Mouse (Mus musculus) stomach, embryonic 16.5 days (tissue): ENCODE measurements around the gene Naa50. TPM values are rescaled to one million over a fixed set of nuclear protein-coding genes. Genes with fewer than 3 reads are reported as not detected.

ENCODE experiments used
- ATAC-seq: fragments of 200-750 bp; cut with Nextera tagmentation; 2 replicates; pipeline ENCODE4 v1.8.0; 2017; ENCODE audit warnings: moderate number of reproducible peaks, moderate TSS enrichment; ENCODE audit not compliant: insufficient read depth, low FRiP score
- H3K27ac ChIP-seq: fragments of 300-500 bp; sonication (generic); 2 replicates; pipeline ENCODE4 v1.5.1; 2014; ENCODE audit warnings: low read length
- H3K27me3 ChIP-seq: fragments of 300-500 bp; sonication (generic); 2 replicates; pipeline ENCODE4 v1.6.1; 2014; ENCODE audit warnings: low read length, control low read depth, mixed read lengths; ENCODE audit not compliant: control insufficient read depth, insufficient read depth
- H3K36me3 ChIP-seq: fragments of 300-500 bp; sonication (generic); 2 replicates; pipeline ENCODE4 v1.6.1; 2014; ENCODE audit warnings: low read length; ENCODE audit not compliant: control insufficient read depth, insufficient read depth
- H3K4me1 ChIP-seq: fragments of 300-500 bp; sonication (generic); 2 replicates; pipeline ENCODE4 v1.6.1; 2014; ENCODE audit warnings: low read length, control low read depth, mixed read lengths; ENCODE audit not compliant: control insufficient read depth, insufficient read depth
- H3K4me2 ChIP-seq: fragments of 300-500 bp; sonication (generic); 2 replicates; pipeline ENCODE4 v1.6.1; 2014; ENCODE audit warnings: low read depth, low read length, mixed read lengths
- H3K4me3 ChIP-seq: fragments of 300-500 bp; sonication (generic); replicated peaks from 2 replicates; pipeline ENCODE4 v1.5.1; 2014; ENCODE audit warnings: mild to moderate bottlenecking, low read length
- H3K9ac ChIP-seq: fragments of 300-500 bp; sonication (generic); 2 replicates; pipeline ENCODE4 v1.6.1; 2014; ENCODE audit warnings: low read length
- H3K9me3 ChIP-seq: fragments of 300-500 bp; sonication (generic); replicated peaks from 2 replicates; pipeline ENCODE4 v1.6.1; 2016; ENCODE audit warnings: low read length, control low read depth; ENCODE audit not compliant: control insufficient read depth
- WGBS: fragments of 180-500 bp; shearing (Covaris S2); extraction: QIAGEN DNeasy Blood & Tissue Kit; methylation state at CpG from one replicate; pipeline ENCODE4 v1.1.7; 2014; 5-methylcytosine and 5-hydroxymethylcytosine counted together
- polyA plus RNA-seq: library from polyadenylated mRNA; unstranded; fragments of >200 nt; fragmentation: Nextera tagmentation; extraction: Ambion mirVana; gene quantifications from 2 replicates; pipeline ENCODE4 v1.2.1, GENCODE M21; 2015

The Naa50 gene
- polyA plus RNA-seq, 1 experiment from 2014 or later: 107 TPM

DNA sequence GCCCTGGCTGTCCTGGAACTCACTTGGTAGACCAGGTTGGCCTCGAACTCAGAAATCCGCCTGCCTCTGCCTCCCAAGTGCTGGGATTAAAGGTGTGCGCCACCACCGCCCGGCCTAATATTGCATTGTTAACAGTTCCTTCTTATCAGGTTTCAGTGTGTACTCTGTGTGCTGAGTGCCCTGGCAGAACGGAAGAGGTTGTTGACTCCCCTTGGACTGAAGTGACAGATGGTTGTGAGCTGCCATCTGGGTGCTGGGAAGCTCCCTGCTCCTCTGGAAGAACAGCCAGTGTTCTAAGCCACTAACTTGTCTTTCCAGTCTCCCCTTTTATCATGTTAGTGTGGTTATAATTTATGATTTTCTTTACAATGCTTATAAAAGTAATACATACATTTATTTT lies 64.7 kb downstream of the Naa50 start:
- no peak overlapping the region for H3K9ac ChIP-seq
- peaks cover 19% of the 10 kb centered on the region for H3K36me3 ChIP-seq
- H3K4me3 ChIP-seq: no peak overlapping the region
- H3K4me2 ChIP-seq: no peak overlapping the region
- 73% methylated on average over 6 of the region's 6 CpGs for WGBS
- H3K4me1 ChIP-seq: no peaks in the 10 kb centered on the region
- no peak for ATAC-seq
- no peaks in the 10 kb centered on the region for H3K27me3 ChIP-seq
- peaks cover 5% of the 10 kb centered on the region; the same call in 1 of the 2 replicates for H3K9me3 ChIP-seq
- no peak overlapping the region for H3K27ac ChIP-seq

DNA sequence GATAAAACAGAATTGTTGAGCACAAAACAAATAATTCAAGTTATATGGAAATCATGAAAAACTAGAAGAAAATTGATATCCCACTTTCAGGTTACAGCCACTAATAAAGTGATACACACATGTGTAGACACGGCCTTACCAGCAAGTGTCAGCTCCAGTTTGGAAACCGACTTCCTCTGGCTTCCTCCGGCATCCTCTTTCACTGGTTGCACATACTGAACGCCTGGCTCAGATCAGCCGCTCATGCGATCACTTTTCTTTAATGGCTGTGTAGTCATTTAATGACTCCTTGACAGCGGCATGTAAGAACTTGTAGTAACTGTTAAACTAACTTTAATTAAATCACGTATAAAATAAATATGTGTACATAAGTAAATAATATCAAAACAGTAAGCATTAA lies 66.3 kb downstream of the Naa50 start:
- 86% methylated on average over 8 of the region's 8 CpGs for WGBS
- no peak overlapping the region for H3K9ac ChIP-seq
- ATAC-seq: no peak

DNA sequence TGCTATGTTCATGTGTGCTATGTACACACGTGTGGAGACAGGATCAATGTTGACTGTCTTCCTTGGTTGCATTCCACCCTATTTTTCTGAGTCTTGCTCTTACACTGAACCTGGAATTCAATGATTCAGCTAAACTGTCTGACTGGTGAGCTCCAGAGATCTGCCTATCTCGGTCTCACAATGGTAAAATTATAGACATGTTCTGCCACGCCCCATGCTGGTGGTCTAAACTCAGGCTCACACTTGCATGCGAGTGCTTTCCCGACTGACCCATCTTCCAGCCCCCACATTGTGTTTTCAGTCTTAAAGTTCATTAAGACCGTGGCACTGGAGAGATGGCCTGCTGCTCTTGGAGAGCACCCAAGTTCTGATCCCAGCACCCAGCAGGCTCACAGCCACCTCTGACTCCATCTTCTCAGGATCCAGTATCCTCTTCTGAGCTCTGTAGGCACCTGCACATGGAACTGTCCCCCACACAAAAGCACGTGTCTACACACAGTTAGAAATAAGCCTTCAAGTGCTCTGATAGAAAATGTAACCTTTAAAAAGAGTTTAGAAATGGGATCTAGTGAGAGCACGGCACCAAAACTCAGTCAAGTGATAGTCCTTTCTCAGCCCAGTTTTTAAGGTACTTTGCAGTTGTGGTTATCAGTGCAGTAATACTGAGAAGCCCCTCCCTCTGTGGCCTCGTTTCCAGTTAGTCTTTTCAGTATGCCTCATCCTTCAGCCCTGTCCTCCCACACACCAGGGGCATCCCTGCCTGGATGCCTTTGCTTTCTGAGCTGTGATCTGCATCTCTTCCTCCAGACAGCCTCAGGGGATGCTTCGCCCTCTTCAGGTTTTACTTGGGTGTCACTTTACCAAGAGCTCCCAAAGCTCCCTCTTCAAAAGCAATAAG lies 70.8 kb downstream of the Naa50 start:
- no peaks in the 10 kb centered on the region for H3K9me3 ChIP-seq
- ATAC-seq: no peak

More for the DNA sequence above, 66.3 kb downstream of the Naa50 start:
- peaks cover 5% of the 10 kb centered on the region; the same call in 1 of the 2 replicates for H3K9me3 ChIP-seq
- H3K4me1 ChIP-seq: no peaks in the 10 kb centered on the region
- no peak overlapping the region for H3K4me2 ChIP-seq
- H3K36me3 ChIP-seq: peaks cover 19% of the 10 kb centered on the region
- H3K27ac ChIP-seq: no peak overlapping the region
- no peaks in the 10 kb centered on the region for H3K27me3 ChIP-seq
- H3K4me3 ChIP-seq: no peak overlapping the region

DNA sequence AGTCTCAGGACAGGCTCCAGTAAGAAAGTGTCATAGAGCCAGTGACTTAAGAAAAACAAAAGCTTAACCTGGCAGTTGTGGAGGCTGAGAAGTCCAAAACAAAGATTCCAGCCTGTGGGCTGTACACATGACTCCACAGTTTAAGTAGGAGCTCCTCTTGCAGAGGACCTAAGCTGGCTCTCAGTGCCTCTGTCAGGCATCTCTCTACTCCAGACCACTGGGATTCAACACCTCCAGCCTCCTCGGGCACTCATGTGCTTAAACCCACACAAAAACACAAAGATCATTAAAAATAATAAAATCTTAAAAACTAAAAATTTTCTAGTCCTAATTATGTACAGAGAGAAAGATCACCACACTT lies 71.4 kb downstream of the Naa50 start:
- WGBS: 96% methylated on average over 1 of the region's 1 CpGs
- no peak for ATAC-seq
- Histone ChIP-seq H3K27ac (no peak overlapping the region), H3K9me3 (no peaks in the 10 kb centered on the region), H3K9ac (no peak overlapping the region), H3K4me2 (no peak overlapping the region), H3K27me3 (no peaks in the 10 kb centered on the region), H3K4me3 (no peak overlapping the region), H3K36me3 (peaks cover 6% of the 10 kb centered on the region; the same call in 1 of the 2 replicates), H3K4me1 (no peaks in the 10 kb centered on the region)

More for the DNA sequence above, 70.8 kb downstream of the Naa50 start:
- Histone ChIP-seq H3K4me3 (no peak overlapping the region), H3K27me3 (no peaks in the 10 kb centered on the region), H3K27ac (no peak overlapping the region), H3K4me1 (no peaks in the 10 kb centered on the region), H3K4me2 (no peak overlapping the region), H3K9ac (no peak overlapping the region), H3K36me3 (0 out of 2 replicates have a peak, but pooled peaks cover 12% of the 10 kb centered on the region)
- WGBS: 76% methylated on average over 10 of the region's 10 CpGs

GRCm38 (mm10) chr16:44212703-44213102 lies 73.1 kb downstream of the Naa50 start:
- peaks cover 12% of the 10 kb centered on the region; the same call in 1 of the 2 replicates for H3K36me3 ChIP-seq
- H3K9ac ChIP-seq: no peak overlapping the region

More at GRCm38 (mm10) chr16:44212703-44213102, 73.1 kb downstream of the Naa50 start:
- Histone ChIP-seq H3K27ac (no peak overlapping the region), H3K27me3 (no peaks in the 10 kb centered on the region), H3K4me3 (no peak overlapping the region), H3K4me1 (no peaks in the 10 kb centered on the region), H3K9me3 (no peaks in the 10 kb centered on the region), H3K4me2 (no peak overlapping the region)
- no peak for ATAC-seq
- WGBS: 88% methylated on average over 7 of the region's 7 CpGs

Other genes with a start within 250 kb of the Naa50 start
- 24.2 and 24.7 TPM in 2 replicates for gene Qtrt2, start 213.0 kb upstream of the Naa50 start, polyA plus RNA-seq
- gene Zdhhc23, start 160.0 kb upstream of the Naa50 start, polyA plus RNA-seq: 3.0 and 3.2 TPM in 2 replicates
- gene Gramd1c, start 76.5 kb upstream of the Naa50 start, polyA plus RNA-seq: 6.8 and 9.2 TPM in 2 replicates
- gene Atp6v1a, start 125 bp upstream of the Naa50 start, polyA plus RNA-seq: 67.7 and 82.7 TPM in 2 replicates
- 2.7 and 3.3 TPM in 2 replicates for gene Usf3, start 33.4 kb downstream of the Naa50 start, polyA plus RNA-seq
- 6.8 and 8.7 TPM in 2 replicates for gene Sidt1, start 193.4 kb downstream of the Naa50 start, polyA plus RNA-seq
- 28.2 and 32.5 TPM in 2 replicates for gene Spice1, start 207.3 kb downstream of the Naa50 start, polyA plus RNA-seq